Mouse (Mus musculus): ENCODE data around the gene Coro2b.

GRCm38 (mm10) chr9:62540736-62541135, 3.9 kb upstream of the Coro2b start:
- TF ChIP-seq POLR2A (IDR thresholded peaks at IDR 0.05; ENCODE audit: borderline replicate concordance, control insufficient read depth, low read depth, low read length) (no peak), CTCF (IDR thresholded peaks at IDR 0.05; ENCODE audit: control insufficient read depth, insufficient read depth, low read length) (no peak)
